8 mouse cellular contexts compared by ENCODE assay signal in the genomic region with DNA sequence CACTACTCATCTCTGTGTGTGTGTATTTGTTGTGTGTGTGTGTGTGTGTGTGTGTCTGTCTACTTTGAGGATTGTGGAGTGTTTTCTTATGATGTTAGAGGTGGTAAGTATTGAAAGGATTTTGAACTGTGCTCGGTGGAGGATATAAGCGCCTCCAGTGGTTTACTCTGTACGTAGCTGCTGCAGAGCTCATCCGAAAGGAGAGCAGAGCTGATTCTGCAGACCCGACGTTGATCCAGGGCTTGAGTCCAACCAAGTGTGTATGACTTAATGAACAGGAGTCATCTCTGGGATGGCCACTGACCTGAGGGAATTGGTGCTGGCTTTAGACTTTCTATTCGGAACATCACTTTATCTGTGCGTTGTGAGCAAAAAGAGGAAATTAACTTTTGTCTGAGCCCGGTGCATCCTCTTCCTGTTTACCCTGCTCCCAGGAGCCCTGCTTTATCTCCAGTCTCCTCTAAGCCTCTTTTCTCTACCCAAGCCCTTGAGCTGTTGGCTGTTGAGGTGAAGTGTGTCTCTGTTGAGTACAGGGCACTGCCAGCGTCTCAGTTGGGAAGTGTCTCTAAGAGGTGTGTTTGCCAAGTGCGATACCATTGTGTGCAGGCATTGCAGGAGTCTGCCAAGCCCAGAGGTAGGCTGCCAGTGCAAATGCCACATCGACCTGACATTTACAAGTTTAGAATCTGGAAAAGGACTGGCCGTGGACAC. TPM values are rescaled to one million over a fixed set of nuclear protein-coding genes. Genes with fewer than 3 reads are reported as not detected.
DNase-seq lines count a peak whose midpoint lies in the region; ATAC-seq and TF ChIP-seq lines count a peak whose summit lies in the region.
"Had no signal": no experiment of that assay in that cellular context is flagged by ENCODE, and none has a peak within 500 bp of the region (broad histone marks: within the 10 kb centered on the region; RNA-seq: fewer than 3 reads in every experiment).

No protein-coding gene starts in this region.

- H3K27me3 ChIP-seq in spleen, adult 2 months (ENCODE audit: control insufficient read depth, insufficient read depth, low read length) = no peaks in the 10 kb centered on the region
- no peaks in the 10 kb centered on the region for H3K27me3 ChIP-seq in kidney, embryonic 14.5 days (ENCODE audit: control insufficient read depth, insufficient read depth, low read length)

- ATAC-seq in erythroblast, adult 5-6 weeks (replicated peaks; ENCODE audit: low FRiP score, poor library complexity, severe bottlenecking) = peak; percentile 50; the same call in 1 of the 2 replicates
- no peak for ATAC-seq in kidney, embryonic 14.5 days (ENCODE audit: low FRiP score, low TSS enrichment)

- H3K27ac ChIP-seq in spleen, adult 2 months (ENCODE audit: insufficient read depth, low read length) = peak overlapping the region; percentile 61
- no peak overlapping the region for H3K27ac ChIP-seq in kidney, embryonic 14.5 days (ENCODE audit: low read depth, low read length)
- H3K27ac ChIP-seq: hindbrain, embryonic 14.5 days had no signal

- no peak for DNase-seq in spleen, adult 2 months (ENCODE audit: low read depth in 1 of 2, low spot score in 2 of 2)
- no peak for DNase-seq in spleen, postnatal 14 days (ENCODE audit: low spot score in 2 of 2)
- peak; percentile 72 to 76 for DNase-seq in lung, adult 18-20 months
- peak; percentile 39 for DNase-seq in thymus, postnatal 4 days
- DNase-seq in ovary, postnatal 10 days (ENCODE audit: low spot score) = no peak

- TF ChIP-seq CTCF in spleen, adult 2 months (IDR thresholded peaks at IDR 0.05; ENCODE audit: extremely low read depth, insufficient read depth, insufficient read length, insufficient replicate concordance) = no peak

- H3K4me1 ChIP-seq in spleen, adult 2 months (ENCODE audit: control insufficient read depth, insufficient read depth, insufficient read length) = peaks cover 2% of the 10 kb centered on the region; the same call in 1 of the 2 replicates
- H3K4me1 ChIP-seq in kidney, embryonic 14.5 days (ENCODE audit: control insufficient read depth, insufficient read depth, low read length) = no peaks in the 10 kb centered on the region

- no peak overlapping the region for H3K9ac ChIP-seq in kidney, embryonic 14.5 days (ENCODE audit: low read depth, low read length)
- H3K9ac ChIP-seq: hindbrain, embryonic 14.5 days had no signal

- no peak for TF ChIP-seq POLR2A in spleen, adult 2 months (IDR thresholded peaks at IDR 0.05; ENCODE audit: low read depth, low read length)

- peak overlapping the region; percentile 54 for H3K4me3 ChIP-seq in spleen, adult 2 months (ENCODE audit: extremely low read depth, insufficient read depth, insufficient read length)
- no peak overlapping the region for H3K4me3 ChIP-seq in kidney, embryonic 14.5 days (ENCODE audit: low read length)

- WGBS in spleen, adult 2 months = 19% methylated on average over 13 of the region's 13 CpGs
- 86% methylated on average over 13 of the region's 13 CpGs for WGBS in kidney, embryonic 14.5 days

- H3K4me2 ChIP-seq in kidney, embryonic 14.5 days (replicated peaks; ENCODE audit: low read depth, low read length) = no peak overlapping the region
- H3K4me2 ChIP-seq: hindbrain, embryonic 14.5 days had no signal

- H3K36me3 ChIP-seq in spleen, adult 2 months (ENCODE audit: control insufficient read depth, insufficient read depth, low read length) = no peaks in the 10 kb centered on the region; the same call in 1 of the 2 replicates
- H3K36me3 ChIP-seq in kidney, embryonic 14.5 days (ENCODE audit: control insufficient read depth, insufficient read depth, low read length) = peaks cover 18% of the 10 kb centered on the region

- H3K9me3 ChIP-seq in kidney, embryonic 14.5 days (ENCODE audit: control insufficient read depth, low read length) = no peaks in the 10 kb centered on the region

RNA-seq across cellular contexts. Expression of gene Ppp2r1b, which starts 3.9 kb away (rescaled TPM):
- polyA plus RNA-seq in spleen, adult 2 months (2012; rRNA removed) = 8.6 and 10.2 TPM in 2 replicates
- 43.5 and 61.5 TPM in 2 replicates for total RNA-seq in erythroblast, adult 5-6 weeks (2015; ENCODE audit: low replicate concordance)
- total RNA-seq in erythroblast, adult 5-6 weeks (2017; ENCODE audit: low replicate concordance) = 71.8 and 77.1 TPM in 2 replicates
- polyA plus RNA-seq in kidney, embryonic 14.5 days (2014; fragmentation: Nextera tagmentation; extraction: Ambion mirVana) = 43.1 and 89.4 TPM in 2 replicates

Comparison
In these comparisons a context has a peak if more than half of its experiments do, and no peak if none do; other contexts are left out.
1. DNase-seq: peak in lung, adult 18-20 months (2 of 2) and thymus, postnatal 4 days (single experiment); none in spleen, adult 2 months (0 of 2), spleen, postnatal 14 days (0 of 2) and ovary, postnatal 10 days (single experiment).